Mouse (Mus musculus) E14TG2a.4 (cell line): ENCODE measurements around the gene Wdr19.
"Not testable (repeated sequence)": the region's sequence is repeated elsewhere in the genome, so short reads cannot be mapped to it uniquely, and the experiment has no call there.

Source experiments
- H3K27me3 ChIP-seq: 2 replicates; pipeline ENCODE4 v1.6.1; 2014; ENCODE audit warnings: low read length, control low read depth; ENCODE audit not compliant: insufficient read depth
- H3K36me3 ChIP-seq: 2 replicates; pipeline ENCODE4 v1.6.1; 2014; ENCODE audit warnings: low read length, control low read depth; ENCODE audit not compliant: insufficient read depth
- H3K4me1 ChIP-seq: replicated peaks from 2 replicates; pipeline ENCODE4 v1.6.1; 2014; ENCODE audit warnings: low read depth, low read length, control low read depth
- H3K4me3 ChIP-seq: replicated peaks from 2 replicates; pipeline ENCODE4 v1.5.1; 2014; ENCODE audit warnings: mild to moderate bottlenecking, low read length
- H3K9me3 ChIP-seq: 2 replicates; pipeline ENCODE4 v1.6.1; 2014; ENCODE audit warnings: low read length, control low read depth
- CTCF ChIP-seq: conservative IDR thresholded peaks from 2 replicates; pipeline ENCODE4 v1.5.1; 2014; ENCODE audit warnings: low read length
- NANOG ChIP-seq: IDR thresholded peaks from 2 replicates; pipeline ENCODE4 v1.6.1; 2014; ENCODE audit warnings: borderline replicate concordance, low read length, mixed read lengths
- POU5F1 ChIP-seq: IDR thresholded peaks from 2 replicates; pipeline ENCODE4 v1.6.1; 2014; ENCODE audit warnings: low read length, borderline replicate concordance

Wdr19 gene

DNA sequence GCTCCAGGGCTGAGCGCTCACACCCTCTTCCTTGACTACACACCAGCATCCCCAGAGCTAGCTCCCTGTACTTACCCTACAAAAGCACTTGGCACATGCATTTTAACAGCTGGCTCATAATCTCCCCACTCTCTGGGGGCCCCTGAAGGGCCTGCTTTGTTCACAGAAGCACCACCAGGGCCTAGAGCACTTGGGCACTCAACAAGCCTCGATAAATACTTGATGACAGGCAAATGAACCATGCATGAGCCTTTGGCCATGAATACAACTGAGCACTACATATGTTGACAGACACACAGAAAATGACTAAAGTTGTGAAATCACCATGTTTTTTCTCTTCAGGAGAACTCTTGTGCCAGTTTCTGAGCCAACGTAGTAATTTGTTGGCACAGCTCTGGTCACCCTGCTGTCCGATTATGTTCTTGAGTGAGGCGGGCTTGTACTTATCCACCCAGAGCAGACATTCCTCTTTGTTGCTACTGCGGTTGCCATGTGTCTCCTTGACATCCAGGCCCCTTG is 79.7 kb downstream of the Wdr19 start:
- Histone ChIP-seq H3K27me3 (no peaks in the 10 kb centered on the region), H3K36me3 (peaks cover 72% of the 10 kb centered on the region), H3K4me3 (no peak overlapping the region), H3K9me3 (no peaks in the 10 kb centered on the region), H3K4me1 (peaks cover 7% of the 10 kb centered on the region; the same call in 1 of the 2 replicates)
- no peak for TF ChIP-seq NANOG
- TF ChIP-seq POU5F1 = no peak
- no peak for TF ChIP-seq CTCF

DNA sequence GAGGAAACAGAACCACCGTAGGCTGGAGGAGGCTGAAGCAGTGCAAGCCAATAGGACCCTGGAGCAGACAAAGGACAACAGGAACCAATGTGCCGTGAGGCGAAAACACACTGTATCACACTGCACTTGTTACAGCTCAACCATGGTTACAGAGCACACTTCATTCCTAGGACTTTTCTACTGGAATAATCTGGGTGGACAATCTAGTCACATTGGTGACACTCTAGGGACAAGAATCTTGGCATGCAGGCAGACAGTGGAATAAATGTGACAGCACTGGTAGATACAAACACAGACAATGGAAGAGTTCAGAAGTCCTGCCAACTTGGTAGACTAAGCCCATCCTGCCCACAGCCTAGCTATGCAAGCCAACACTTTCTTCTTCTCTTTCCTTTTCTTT is 81.7 kb downstream of the Wdr19 start:
- H3K4me3 ChIP-seq = no peak overlapping the region

DNA sequence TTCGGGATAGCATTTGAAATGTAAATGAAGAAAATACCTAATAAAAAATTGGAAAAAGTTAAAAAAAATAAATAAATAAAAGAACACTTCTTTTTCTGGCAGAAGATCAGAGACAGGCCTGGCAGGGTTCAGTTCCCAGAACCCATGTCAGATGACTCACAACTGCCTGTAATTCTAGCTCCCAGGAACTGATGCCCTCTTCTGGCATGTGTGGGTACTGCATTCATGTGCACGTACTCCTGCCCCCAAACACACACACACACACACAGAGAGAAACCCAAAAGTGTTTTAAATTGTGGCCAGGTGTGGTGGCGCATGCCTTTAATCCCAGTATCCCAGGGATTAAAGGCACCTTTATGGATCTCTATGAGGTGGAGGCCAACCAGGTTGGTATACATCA is 84.7 kb downstream of the Wdr19 start:
- Histone ChIP-seq H3K36me3 (peaks cover 68% of the 10 kb centered on the region), H3K9me3 (no peaks in the 10 kb centered on the region), H3K4me1 (peaks cover 9% of the 10 kb centered on the region; the same call in 1 of the 2 replicates), H3K4me3 (no peak overlapping the region), H3K27me3 (no peaks in the 10 kb centered on the region)
- no peak for TF ChIP-seq NANOG
- TF ChIP-seq CTCF = peak; percentile 89
- no peak for TF ChIP-seq POU5F1

More for the DNA sequence above, 81.7 kb downstream of the Wdr19 start:
- Histone ChIP-seq H3K4me1 (peaks cover 10% of the 10 kb centered on the region; the same call in 1 of the 2 replicates), H3K27me3 (no peaks in the 10 kb centered on the region), H3K36me3 (peaks cover 71% of the 10 kb centered on the region), H3K9me3 (no peaks in the 10 kb centered on the region)
- TF ChIP-seq NANOG = no peak
- TF ChIP-seq CTCF = no peak
- no peak for TF ChIP-seq POU5F1

DNA sequence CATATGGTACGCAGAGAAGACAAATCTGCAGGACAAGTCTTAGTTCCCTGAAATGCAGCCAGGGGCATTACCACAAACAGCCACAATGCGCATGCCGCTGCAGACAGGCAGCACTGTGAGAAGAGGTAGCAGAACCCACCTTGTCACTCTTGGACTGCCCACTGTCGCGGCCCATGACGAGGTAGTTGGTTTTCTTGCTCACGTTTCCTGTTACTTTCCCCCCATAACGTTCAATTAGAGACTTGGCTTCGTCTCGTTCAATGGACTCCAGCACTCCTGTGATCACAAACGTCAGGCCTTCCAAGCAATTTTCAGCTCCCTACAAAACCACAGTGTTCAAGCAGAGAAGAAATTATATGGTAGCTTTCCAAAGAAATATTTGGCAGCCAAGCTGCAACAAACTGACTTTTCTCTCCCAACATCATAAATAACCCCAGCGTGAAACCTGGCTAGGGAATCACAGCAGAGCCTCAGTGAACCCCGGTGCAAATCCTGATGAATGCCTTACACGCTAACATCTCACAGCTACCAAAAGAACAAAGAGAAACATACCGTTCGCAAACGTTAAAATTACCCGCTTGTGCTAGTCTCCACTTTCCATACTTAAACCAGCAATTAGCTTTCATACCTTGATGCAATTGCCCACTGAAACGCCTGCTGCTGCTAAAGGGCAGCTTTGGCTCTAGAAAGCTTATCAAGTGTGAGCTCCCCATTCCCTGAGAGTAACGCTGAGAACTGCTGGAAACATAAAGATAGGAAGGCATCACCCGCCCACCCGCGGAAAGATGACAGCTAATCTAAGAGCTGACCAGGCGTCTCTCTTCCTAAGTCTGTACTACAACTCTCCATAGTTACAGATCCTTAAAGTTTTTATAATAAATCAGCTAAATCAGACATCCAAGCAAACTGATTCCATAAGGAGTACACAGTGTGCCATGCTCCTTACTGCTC is 88.5 kb downstream of the Wdr19 start:
- Histone ChIP-seq H3K9me3 (no peaks in the 10 kb centered on the region), H3K4me3 (no peak overlapping the region), H3K4me1 (peaks cover 5% of the 10 kb centered on the region; the same call in 1 of the 2 replicates), H3K36me3 (peaks cover 84% of the 10 kb centered on the region), H3K27me3 (no peaks in the 10 kb centered on the region)
- no peak for TF ChIP-seq CTCF
- no peak for TF ChIP-seq NANOG
- no peak for TF ChIP-seq POU5F1

DNA sequence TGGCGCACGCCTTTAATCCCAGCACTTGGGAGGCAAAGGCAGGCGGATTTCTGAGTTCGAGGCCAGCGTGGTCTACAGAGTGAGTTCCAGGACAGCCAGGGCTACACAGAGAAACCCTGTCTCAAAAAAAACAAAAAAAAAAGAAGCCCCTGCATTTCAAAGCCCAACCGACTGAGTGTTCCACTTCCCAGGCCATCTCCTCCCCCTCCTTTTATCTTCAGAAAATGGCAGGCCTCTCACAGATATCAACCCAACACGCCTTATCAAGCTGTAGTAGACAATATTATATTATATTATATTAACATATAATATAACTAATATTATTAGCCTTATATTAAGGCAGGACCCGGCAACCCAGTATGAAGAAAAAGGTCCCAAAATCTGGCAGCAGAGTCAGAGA is 89.5 kb downstream of the Wdr19 start:
- H3K4me1 ChIP-seq, H3K27me3 ChIP-seq, H3K4me3 ChIP-seq, H3K9me3 ChIP-seq: not testable (repeated sequence)
- H3K36me3 ChIP-seq = peaks cover 94% of the 10 kb centered on the region

DNA sequence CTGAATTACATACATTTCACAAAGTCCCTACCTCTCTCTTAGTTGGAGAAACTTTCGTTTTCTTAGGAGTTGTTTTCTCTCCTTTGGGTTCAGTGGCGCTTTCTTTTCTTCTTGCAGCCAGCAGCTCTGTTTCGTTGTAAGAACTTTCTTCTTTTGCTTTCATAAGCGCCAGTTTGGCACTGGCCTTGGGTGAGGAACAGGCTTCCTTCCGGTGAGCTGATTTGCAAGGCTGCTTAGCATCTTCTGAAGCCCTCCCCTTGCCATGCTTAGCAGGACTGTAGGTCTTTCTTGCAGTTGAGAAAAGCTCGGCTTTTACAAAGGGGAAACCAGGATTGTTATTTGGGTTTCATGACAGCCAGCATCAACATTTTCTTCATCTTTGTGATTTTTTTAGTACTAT is 94.1 kb downstream of the Wdr19 start:
- Histone ChIP-seq H3K4me3 (no peak overlapping the region), H3K27me3 (no peaks in the 10 kb centered on the region), H3K9me3 (no peaks in the 10 kb centered on the region), H3K4me1 (peaks cover 7% of the 10 kb centered on the region), H3K36me3 (peaks cover 96% of the 10 kb centered on the region)
- TF ChIP-seq POU5F1 = no peak

DNA sequence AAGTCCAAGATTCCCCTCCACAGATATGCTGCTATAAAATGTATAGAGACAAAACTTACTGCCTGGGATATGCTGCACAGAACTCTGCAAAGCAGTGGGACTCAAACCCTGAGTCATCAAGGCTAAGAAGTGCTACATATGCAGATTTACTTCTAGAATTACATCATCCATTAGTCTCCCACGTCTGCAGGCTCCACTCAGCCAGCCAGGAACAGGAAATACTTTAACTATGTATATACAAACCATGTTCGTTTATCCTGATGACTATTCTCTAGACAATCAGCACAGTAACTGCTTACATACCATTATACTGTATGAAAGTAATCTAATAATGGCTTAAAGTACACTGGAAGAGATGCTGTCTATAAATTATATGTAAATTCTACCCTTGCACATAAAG is 94.8 kb downstream of the Wdr19 start:
- Histone ChIP-seq H3K27me3 (no peaks in the 10 kb centered on the region), H3K4me3 (no peak overlapping the region), H3K9me3 (no peaks in the 10 kb centered on the region), H3K36me3 (peaks cover 97% of the 10 kb centered on the region), H3K4me1 (peaks cover 13% of the 10 kb centered on the region)
- TF ChIP-seq POU5F1 = no peak
- no peak for TF ChIP-seq CTCF
- no peak for TF ChIP-seq NANOG

DNA sequence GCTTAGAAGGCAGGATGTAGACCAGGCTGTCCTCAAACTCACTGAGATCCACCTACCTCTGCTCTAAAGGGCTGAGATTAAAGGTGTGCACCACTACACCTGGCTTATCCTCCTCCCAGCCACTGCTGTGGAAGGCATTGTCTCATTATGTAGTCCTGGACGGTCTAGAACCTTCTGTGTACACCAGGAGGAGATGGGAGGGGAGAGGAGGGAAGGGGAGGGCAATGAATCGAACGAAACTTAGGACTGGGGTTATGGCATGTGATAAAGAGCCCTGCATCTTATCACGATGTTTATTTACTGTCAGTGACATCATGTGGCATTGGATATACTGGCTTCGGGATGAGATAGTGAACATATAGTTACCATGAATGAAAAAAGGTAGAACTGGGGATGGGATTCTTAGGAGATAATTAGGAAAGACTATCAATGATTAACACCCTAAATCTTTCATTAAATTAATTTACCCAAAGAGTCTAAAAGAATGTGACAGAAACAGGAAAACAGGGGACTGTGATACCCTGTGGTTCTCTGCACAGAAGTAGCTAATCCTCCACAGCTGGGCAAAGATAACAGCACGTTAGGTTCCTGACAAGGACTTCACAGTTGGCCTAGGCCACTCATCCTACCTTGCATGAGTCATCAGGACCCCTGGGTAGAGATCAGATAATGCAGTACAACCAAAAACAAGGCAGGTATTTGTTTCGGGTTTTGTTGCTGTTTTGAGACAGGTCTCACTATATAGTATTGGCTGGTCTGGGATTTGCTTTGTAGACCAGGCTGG is 98.9 kb downstream of the Wdr19 start:
- Histone ChIP-seq H3K36me3 (peaks cover 85% of the 10 kb centered on the region), H3K4me1 (peaks cover 42% of the 10 kb centered on the region), H3K27me3 (no peaks in the 10 kb centered on the region), H3K4me3 (no peak overlapping the region), H3K9me3 (no peaks in the 10 kb centered on the region)
- TF ChIP-seq CTCF = no peak
- TF ChIP-seq NANOG = no peak
- TF ChIP-seq POU5F1 = no peak

DNA sequence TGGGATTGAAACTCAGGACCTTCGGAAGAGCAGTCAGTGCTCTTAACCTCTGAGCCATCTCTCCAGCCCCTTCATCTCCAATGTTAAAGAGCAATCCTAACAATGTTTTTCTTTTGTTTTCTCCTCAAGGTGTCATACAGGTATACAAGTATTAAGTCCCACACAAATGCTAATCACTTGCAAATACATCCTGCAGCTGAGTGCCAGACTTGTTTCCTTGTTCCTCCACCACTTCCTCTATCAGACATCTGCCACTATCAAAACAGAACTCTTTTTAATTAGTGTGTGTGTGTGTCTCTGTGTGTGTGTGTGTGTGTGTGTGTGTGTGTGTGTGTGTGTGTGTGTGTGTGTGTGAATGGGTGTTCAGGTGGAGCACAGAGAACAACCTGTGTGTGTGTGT is 100.1 kb downstream of the Wdr19 start:
- Histone ChIP-seq H3K36me3 (peaks cover 83% of the 10 kb centered on the region), H3K4me1 (peaks cover 42% of the 10 kb centered on the region)
- not testable (repeated sequence) for H3K27me3 ChIP-seq, H3K9me3 ChIP-seq, H3K4me3 ChIP-seq
